Mouse (Mus musculus) megakaryocyte, embryonic 14.5 days (primary cell): ENCODE measurements around the gene Hoxa2.

Source experiments
- FLI1 ChIP-seq: IDR thresholded peaks from 2 replicates; pipeline ENCODE4 v1.6.1; 2012; ENCODE audit warnings: low read length, inconsistent platforms, mixed read lengths
- GATA1 ChIP-seq: IDR thresholded peaks from 3 replicates; pipeline ENCODE4 v1.6.1; 2012; ENCODE audit warnings: mixed read lengths, low read length, inconsistent platforms, borderline replicate concordance

- no peak for TF ChIP-seq GATA1
- no peak for TF ChIP-seq FLI1
Measured at GRCm38 (mm10) chr6:52137841-52138535, 26.6 kb downstream of the Hoxa2 start.
